Mouse (Mus musculus): Measurements from ENCODE around the gene Neu1. TPM values are rescaled to one million over a fixed set of nuclear protein-coding genes. Genes with fewer than 3 reads are reported as not detected.

Gene Neu1
- polyA plus RNA-seq, 1 experiment from 2014 or later = 16.0 TPM

DNA sequence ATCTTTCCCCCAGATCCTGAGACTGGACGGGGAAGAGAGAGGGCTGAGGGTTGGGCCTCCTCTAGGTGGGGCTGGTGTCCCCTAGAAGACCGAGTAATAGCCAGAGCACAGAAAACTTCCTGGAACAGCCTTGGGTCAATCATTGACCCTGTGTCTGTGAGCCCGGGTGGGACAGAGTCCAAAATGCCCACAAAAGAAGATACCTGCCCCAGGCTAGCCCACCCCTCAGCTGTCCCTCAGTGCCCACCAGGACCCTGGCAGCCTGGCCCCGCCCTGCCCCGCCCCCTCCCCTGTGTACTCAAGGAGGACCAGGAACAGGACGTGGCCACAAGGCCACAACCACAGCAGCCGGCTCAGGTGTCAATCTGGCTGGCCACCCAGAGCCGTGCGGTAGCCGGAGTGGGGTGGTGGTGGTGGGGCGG lies 15.6 kb upstream of the Neu1 start:
- no peak for ATAC-seq (replicated peaks; ENCODE audit: insufficient number of reproducible peaks, low FRiP score, low TSS enrichment)

DNA sequence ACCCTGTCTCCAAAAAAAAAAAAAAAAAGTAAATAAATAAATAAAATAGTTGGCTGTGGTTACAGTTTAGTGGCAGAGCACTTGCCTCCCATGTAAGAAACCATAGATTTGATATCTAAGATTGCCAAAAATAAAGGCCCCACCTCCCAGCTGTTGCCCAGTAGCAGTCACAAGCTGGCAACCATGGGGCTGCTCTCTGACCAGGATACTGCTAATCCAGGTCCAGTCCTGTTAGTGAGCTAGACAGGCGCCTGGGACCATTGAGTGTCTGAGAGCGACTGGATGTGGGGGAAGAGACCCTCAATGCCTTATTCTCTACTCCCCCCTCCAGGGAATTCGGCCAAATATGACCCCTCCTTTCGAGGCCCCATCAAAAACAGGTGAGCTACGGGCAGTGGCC lies 14.7 kb upstream of the Neu1 start:
- no peak overlapping the region for H3K9ac ChIP-seq (ENCODE audit: low read depth, low read length)
- H3K36me3 ChIP-seq (ENCODE audit: control insufficient read depth, insufficient read depth, low read length) = peaks cover 23% of the 10 kb centered on the region
- H3K4me3 ChIP-seq (ENCODE audit: low read depth, low read length) = no peak overlapping the region
- no peak overlapping the region for H3K27ac ChIP-seq (ENCODE audit: low read depth, low read length)
- no peak for ATAC-seq (replicated peaks; ENCODE audit: insufficient number of reproducible peaks, low FRiP score, low TSS enrichment)
- no peaks in the 10 kb centered on the region for H3K9me3 ChIP-seq (replicated peaks; ENCODE audit: control insufficient read depth, low read length)
- no peaks in the 10 kb centered on the region for H3K27me3 ChIP-seq (ENCODE audit: control insufficient read depth, insufficient read depth, low read length)
- no peak overlapping the region for H3K4me2 ChIP-seq
- no peaks in the 10 kb centered on the region for H3K4me1 ChIP-seq (ENCODE audit: control insufficient read depth, insufficient read depth, low read length)
- WGBS (ENCODE audit: insufficient replicate concordance) = 80% methylated on average over 5 of the region's 5 CpGs

More for the DNA sequence above, 15.6 kb upstream of the Neu1 start:
- H3K36me3 ChIP-seq (ENCODE audit: control insufficient read depth, insufficient read depth, low read length) = peaks cover 32% of the 10 kb centered on the region
- no peaks in the 10 kb centered on the region for H3K9me3 ChIP-seq (replicated peaks; ENCODE audit: control insufficient read depth, low read length)
- no peaks in the 10 kb centered on the region for H3K27me3 ChIP-seq (ENCODE audit: control insufficient read depth, insufficient read depth, low read length)
- H3K4me2 ChIP-seq = peak overlapping the region; percentile 22; the same call in 1 of the 2 replicates
- WGBS (ENCODE audit: insufficient replicate concordance) = 21% methylated on average over 11 of the region's 11 CpGs
- no peak overlapping the region for H3K4me3 ChIP-seq (ENCODE audit: low read depth, low read length)
- no peak overlapping the region for H3K27ac ChIP-seq (ENCODE audit: low read depth, low read length)
- H3K4me1 ChIP-seq (ENCODE audit: control insufficient read depth, insufficient read depth, low read length) = no peaks in the 10 kb centered on the region
- no peak overlapping the region; the same call in 1 of the 2 replicates for H3K9ac ChIP-seq (ENCODE audit: low read depth, low read length)

DNA sequence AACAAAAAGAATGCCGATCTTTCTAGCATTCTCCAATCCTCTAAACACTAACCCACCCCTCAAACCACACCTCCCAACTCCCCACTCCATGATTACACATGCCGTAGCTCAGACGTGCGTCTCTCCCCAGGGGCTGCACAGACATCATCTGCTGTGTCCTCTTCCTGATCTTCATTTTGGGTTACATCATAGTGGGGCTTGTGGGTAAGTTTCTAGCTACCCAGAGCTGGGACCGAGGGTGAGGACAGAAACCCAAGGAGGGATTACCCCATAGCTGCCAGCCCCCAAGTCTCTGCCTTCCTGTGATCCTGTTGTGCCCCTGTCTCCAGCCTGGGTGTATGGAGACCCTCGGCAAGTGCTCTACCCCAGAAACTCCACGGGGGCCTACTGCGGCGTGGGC lies 13.9 kb upstream of the Neu1 start:
- H3K27ac ChIP-seq (ENCODE audit: low read depth, low read length) = no peak overlapping the region
- H3K27me3 ChIP-seq (ENCODE audit: control insufficient read depth, insufficient read depth, low read length) = no peaks in the 10 kb centered on the region
- H3K36me3 ChIP-seq (ENCODE audit: control insufficient read depth, insufficient read depth, low read length) = peaks cover 14% of the 10 kb centered on the region
- ATAC-seq (replicated peaks; ENCODE audit: insufficient number of reproducible peaks, low FRiP score, low TSS enrichment) = no peak
- 64% methylated on average over 9 of the region's 9 CpGs for WGBS (ENCODE audit: insufficient replicate concordance)
- no peaks in the 10 kb centered on the region for H3K9me3 ChIP-seq (replicated peaks; ENCODE audit: control insufficient read depth, low read length)
- no peak overlapping the region for H3K4me2 ChIP-seq
- H3K4me1 ChIP-seq (ENCODE audit: control insufficient read depth, insufficient read depth, low read length) = no peaks in the 10 kb centered on the region
- H3K4me3 ChIP-seq (ENCODE audit: low read depth, low read length) = no peak overlapping the region
- peak overlapping the region; percentile 28; the same call in 1 of the 2 replicates for H3K9ac ChIP-seq (ENCODE audit: low read depth, low read length)

DNA sequence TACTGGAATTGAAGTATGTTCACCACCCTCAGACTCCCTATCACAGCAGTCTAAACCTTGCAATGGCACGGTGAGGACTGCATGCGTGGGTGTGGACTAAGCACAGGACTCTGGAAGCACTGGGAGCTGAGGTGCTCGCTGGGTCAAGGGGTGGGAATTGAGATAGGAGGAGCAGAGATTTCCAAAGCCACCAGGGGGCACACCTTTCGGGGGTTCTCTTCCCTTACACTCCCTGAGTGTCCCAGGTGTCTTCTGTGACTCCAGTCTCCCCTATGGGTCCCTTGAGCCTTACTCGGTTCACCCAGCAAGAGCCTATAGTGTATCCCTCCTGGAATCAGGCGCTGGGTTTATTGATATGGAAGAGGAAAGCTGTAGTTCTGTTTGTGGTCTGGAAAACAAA lies 8.1 kb upstream of the Neu1 start:
- Histone ChIP-seq H3K9ac (ENCODE audit: low read depth, low read length) (no peak overlapping the region), H3K27ac (ENCODE audit: low read depth, low read length) (no peak overlapping the region), H3K27me3 (ENCODE audit: control insufficient read depth, insufficient read depth, low read length) (no peaks in the 10 kb centered on the region), H3K4me3 (ENCODE audit: low read depth, low read length) (no peak overlapping the region), H3K4me2 (no peak overlapping the region), H3K36me3 (ENCODE audit: control insufficient read depth, insufficient read depth, low read length) (no peaks in the 10 kb centered on the region), H3K9me3 (replicated peaks; ENCODE audit: control insufficient read depth, low read length) (no peaks in the 10 kb centered on the region), H3K4me1 (ENCODE audit: control insufficient read depth, insufficient read depth, low read length) (no peaks in the 10 kb centered on the region)
- ATAC-seq (replicated peaks; ENCODE audit: insufficient number of reproducible peaks, low FRiP score, low TSS enrichment) = no peak
- WGBS (ENCODE audit: insufficient replicate concordance) = 43% methylated on average over 6 of the region's 6 CpGs

DNA sequence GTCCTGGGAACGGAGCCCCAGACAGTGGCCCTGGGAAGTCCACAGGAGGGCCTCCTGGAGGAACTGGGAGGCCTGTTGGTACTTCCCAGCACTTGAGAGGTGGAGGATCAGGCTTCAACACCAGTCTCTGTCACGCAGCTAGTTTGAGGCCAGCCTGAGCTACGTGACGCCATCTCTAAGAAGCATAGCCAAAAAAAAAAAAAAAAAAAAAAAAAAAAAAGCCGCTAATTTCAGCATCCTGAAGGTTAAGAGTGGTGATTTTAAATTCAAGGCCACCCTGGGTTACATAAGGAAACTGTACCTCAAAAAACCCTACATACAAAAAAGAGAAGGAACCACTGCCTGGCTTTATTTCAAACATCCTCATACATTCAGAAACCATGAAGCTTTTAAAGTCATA lies 6.8 kb upstream of the Neu1 start:
- 61% methylated on average over 5 of the region's 5 CpGs for WGBS (ENCODE audit: insufficient replicate concordance)
- no peak for ATAC-seq (replicated peaks; ENCODE audit: insufficient number of reproducible peaks, low FRiP score, low TSS enrichment)

DNA sequence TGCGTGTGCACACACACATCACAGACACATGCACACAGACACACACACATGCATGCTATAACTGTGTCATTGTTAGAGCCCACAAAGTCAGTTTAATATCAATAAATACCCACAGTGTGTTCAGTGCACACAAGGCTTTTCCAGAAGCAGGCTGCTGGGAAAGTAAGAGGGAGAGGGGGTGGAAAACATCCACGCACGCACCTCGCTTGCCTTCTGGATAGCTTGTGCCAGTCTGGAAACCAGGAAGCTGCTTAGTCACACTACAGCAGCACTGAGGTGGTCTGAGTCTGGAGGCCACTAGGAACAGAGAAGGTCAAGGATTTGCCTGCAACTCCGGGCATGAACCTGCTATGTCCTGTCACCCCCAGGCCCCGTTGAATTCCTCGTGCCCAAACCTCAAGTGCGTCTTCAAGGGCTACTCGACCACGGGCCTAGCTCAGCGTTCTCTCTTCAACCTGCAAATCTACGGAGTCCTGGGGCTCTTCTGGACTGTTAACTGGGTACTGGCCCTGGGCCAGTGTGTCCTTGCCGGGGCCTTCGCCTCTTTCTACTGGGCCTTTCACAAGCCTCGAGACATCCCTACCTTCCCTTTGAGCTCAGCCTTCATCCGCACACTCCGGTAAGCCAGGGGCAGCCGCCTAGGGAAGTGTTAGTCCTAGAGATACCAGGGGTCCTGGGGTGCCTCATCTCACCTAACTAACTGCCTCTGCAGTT lies 3.6 kb upstream of the Neu1 start:
- 84% methylated on average over 18 of the region's 18 CpGs for WGBS (ENCODE audit: insufficient replicate concordance)
- no peaks in the 10 kb centered on the region for H3K9me3 ChIP-seq (replicated peaks; ENCODE audit: control insufficient read depth, low read length)
- no peak overlapping the region for H3K4me2 ChIP-seq
- ATAC-seq (replicated peaks; ENCODE audit: insufficient number of reproducible peaks, low FRiP score, low TSS enrichment) = no peak
- H3K36me3 ChIP-seq (ENCODE audit: control insufficient read depth, insufficient read depth, low read length) = no peaks in the 10 kb centered on the region
- H3K27ac ChIP-seq (ENCODE audit: low read depth, low read length) = no peak overlapping the region
- H3K4me3 ChIP-seq (ENCODE audit: low read depth, low read length) = no peak overlapping the region
- no peaks in the 10 kb centered on the region for H3K27me3 ChIP-seq (ENCODE audit: control insufficient read depth, insufficient read depth, low read length)
- H3K9ac ChIP-seq (ENCODE audit: low read depth, low read length) = no peak overlapping the region
- H3K4me1 ChIP-seq (ENCODE audit: control insufficient read depth, insufficient read depth, low read length) = peaks cover 7% of the 10 kb centered on the region; the same call in 1 of the 2 replicates

More for the DNA sequence above, 6.8 kb upstream of the Neu1 start:
- no peak overlapping the region for H3K9ac ChIP-seq (ENCODE audit: low read depth, low read length)
- H3K36me3 ChIP-seq (ENCODE audit: control insufficient read depth, insufficient read depth, low read length) = no peaks in the 10 kb centered on the region
- no peaks in the 10 kb centered on the region for H3K9me3 ChIP-seq (replicated peaks; ENCODE audit: control insufficient read depth, low read length)
- no peaks in the 10 kb centered on the region for H3K27me3 ChIP-seq (ENCODE audit: control insufficient read depth, insufficient read depth, low read length)
- no peak overlapping the region for H3K4me2 ChIP-seq
- H3K4me3 ChIP-seq (ENCODE audit: low read depth, low read length) = no peak overlapping the region
- 0 out of 2 replicates have a peak, but pooled peaks cover 2% of the 10 kb centered on the region for H3K4me1 ChIP-seq (ENCODE audit: control insufficient read depth, insufficient read depth, low read length)
- H3K27ac ChIP-seq (ENCODE audit: low read depth, low read length) = no peak overlapping the region

DNA sequence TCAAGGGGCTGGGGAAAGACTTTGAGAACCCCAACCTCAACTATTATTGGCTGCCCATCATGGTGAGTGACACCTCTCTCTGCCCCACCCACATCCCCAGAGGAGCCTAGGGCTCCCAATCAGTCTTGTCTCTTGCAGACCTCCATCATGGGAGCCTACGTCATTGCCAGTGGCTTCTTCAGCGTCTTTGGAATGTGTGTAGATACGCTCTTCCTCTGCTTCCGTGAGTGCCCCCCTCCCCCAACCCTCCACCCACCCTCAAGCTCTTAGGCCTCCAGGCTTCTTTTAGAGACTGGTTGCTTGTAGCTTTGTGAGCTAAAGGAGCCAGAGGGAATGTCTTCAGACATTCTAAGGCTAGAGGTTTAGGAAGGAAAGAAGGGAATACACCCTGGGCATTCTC lies 2.2 kb upstream of the Neu1 start:
- Histone ChIP-seq H3K36me3 (ENCODE audit: control insufficient read depth, insufficient read depth, low read length) (0 out of 2 replicates have a peak, but pooled peaks cover 2% of the 10 kb centered on the region), H3K4me1 (ENCODE audit: control insufficient read depth, insufficient read depth, low read length) (peaks cover 7% of the 10 kb centered on the region; the same call in 1 of the 2 replicates), H3K4me2 (no peak overlapping the region), H3K27ac (ENCODE audit: low read depth, low read length) (no peak overlapping the region), H3K9ac (ENCODE audit: low read depth, low read length) (no peak overlapping the region), H3K4me3 (ENCODE audit: low read depth, low read length) (no peak overlapping the region), H3K9me3 (replicated peaks; ENCODE audit: control insufficient read depth, low read length) (no peaks in the 10 kb centered on the region), H3K27me3 (ENCODE audit: control insufficient read depth, insufficient read depth, low read length) (no peaks in the 10 kb centered on the region)
- ATAC-seq (replicated peaks; ENCODE audit: insufficient number of reproducible peaks, low FRiP score, low TSS enrichment) = no peak
- WGBS (ENCODE audit: insufficient replicate concordance) = 32% methylated on average over 4 of the region's 4 CpGs

DNA sequence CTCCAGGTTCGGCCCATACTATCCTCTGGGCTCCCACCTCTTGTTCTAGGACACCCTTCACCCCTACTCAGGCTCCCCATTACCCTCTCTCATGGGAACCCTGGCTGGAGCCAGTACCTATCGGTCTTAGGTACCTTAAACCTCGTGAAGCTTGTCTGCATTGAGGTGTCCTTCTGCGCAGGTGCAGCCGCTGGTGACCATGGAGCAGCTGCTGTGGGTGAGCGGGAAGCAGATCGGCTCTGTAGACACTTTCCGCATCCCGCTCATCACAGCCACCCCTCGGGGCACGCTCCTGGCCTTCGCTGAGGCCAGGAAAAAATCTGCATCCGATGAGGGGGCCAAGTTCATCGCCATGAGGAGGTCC lies 664 bp downstream of the Neu1 start:
- peak overlapping the region; percentile 80 for H3K9ac ChIP-seq (ENCODE audit: low read depth, low read length)
- H3K4me2 ChIP-seq = peak overlapping the region; percentile 97
- no peak; the same call in 1 of the 2 replicates for ATAC-seq (replicated peaks; ENCODE audit: insufficient number of reproducible peaks, low FRiP score, low TSS enrichment)
- H3K4me1 ChIP-seq (ENCODE audit: control insufficient read depth, insufficient read depth, low read length) = peaks cover 7% of the 10 kb centered on the region; the same call in 1 of the 2 replicates
- 0 out of 2 replicates have a peak, but pooled peaks cover 4% of the 10 kb centered on the region for H3K36me3 ChIP-seq (ENCODE audit: control insufficient read depth, insufficient read depth, low read length)
- no peak overlapping the region for H3K27ac ChIP-seq (ENCODE audit: low read depth, low read length)
- 15% methylated on average over 14 of the region's 14 CpGs for WGBS (ENCODE audit: insufficient replicate concordance)
- H3K4me3 ChIP-seq (ENCODE audit: low read depth, low read length) = peak overlapping the region; percentile 68
- no peaks in the 10 kb centered on the region for H3K9me3 ChIP-seq (replicated peaks; ENCODE audit: control insufficient read depth, low read length)
- no peaks in the 10 kb centered on the region for H3K27me3 ChIP-seq (ENCODE audit: control insufficient read depth, insufficient read depth, low read length)

DNA sequence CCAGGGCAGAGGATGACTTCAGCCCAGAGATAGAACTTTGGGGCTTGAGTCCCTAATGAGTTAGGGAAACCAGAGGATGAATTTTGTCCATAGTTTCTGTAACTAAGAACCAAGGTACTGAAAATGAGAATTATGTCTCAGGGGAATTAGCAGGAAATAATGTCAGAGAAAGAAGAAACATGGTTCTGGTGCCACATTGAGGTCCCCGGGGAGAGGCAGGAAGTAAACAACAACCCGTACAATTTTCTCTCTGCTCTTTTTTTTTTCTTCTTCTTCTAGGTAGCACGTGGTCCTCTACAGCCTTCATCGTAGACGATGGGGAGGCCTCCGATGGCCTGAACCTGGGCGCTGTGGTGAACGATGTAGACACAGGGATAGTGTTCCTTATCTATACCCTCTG lies 1.2 kb downstream of the Neu1 start:
- peaks cover 7% of the 10 kb centered on the region; the same call in 1 of the 2 replicates for H3K4me1 ChIP-seq (ENCODE audit: control insufficient read depth, insufficient read depth, low read length)
- H3K36me3 ChIP-seq (ENCODE audit: control insufficient read depth, insufficient read depth, low read length) = 0 out of 2 replicates have a peak, but pooled peaks cover 4% of the 10 kb centered on the region
- H3K4me2 ChIP-seq = peak overlapping the region; percentile 97
- no peaks in the 10 kb centered on the region for H3K9me3 ChIP-seq (replicated peaks; ENCODE audit: control insufficient read depth, low read length)
- peak overlapping the region; percentile 80 for H3K9ac ChIP-seq (ENCODE audit: low read depth, low read length)
- no peak overlapping the region for H3K27ac ChIP-seq (ENCODE audit: low read depth, low read length)
- 88% methylated on average over 8 of the region's 8 CpGs for WGBS (ENCODE audit: insufficient replicate concordance)
- peak overlapping the region; percentile 68 for H3K4me3 ChIP-seq (ENCODE audit: low read depth, low read length)
- H3K27me3 ChIP-seq (ENCODE audit: control insufficient read depth, insufficient read depth, low read length) = no peaks in the 10 kb centered on the region
- ATAC-seq (replicated peaks; ENCODE audit: insufficient number of reproducible peaks, low FRiP score, low TSS enrichment) = no peak

All from heart, embryonic 11.5 days (tissue).